Mouse (Mus musculus) cerebellum, postnatal 10 days (tissue): ENCODE measurements around the gene Mnt.

Experiments
- DNase-seq, 2 experiments: peaks; one replicate each; pipeline ENCODE4 v3.0.0; 2021; ENCODE audit warnings: mixed read lengths in 2 of 2

Gene Mnt

GRCm38 (mm10) chr11:74850998-74851661 lies 20.4 kb downstream of the Mnt start:
- no peak for DNase-seq

GRCm38 (mm10) chr11:74857756-74858155 lies 27.0 kb downstream of the Mnt start:
- DNase-seq: no peak

GRCm38 (mm10) chr11:74862129-74862528 lies 31.4 kb downstream of the Mnt start:
- no peak for DNase-seq

- DNase-seq: peak; percentile 76 to 77
Measured at GRCm38 (mm10) chr11:74863471-74863870, 32.8 kb downstream of the Mnt start.

- DNase-seq: no peak
Measured at GRCm38 (mm10) chr11:74864421-74864820, 33.7 kb downstream of the Mnt start.

GRCm38 (mm10) chr11:74865252-74865651 lies 34.5 kb downstream of the Mnt start:
- DNase-seq: peak in 1 of 2 experiments; percentile 45

- peak; percentile 96 to 98 for DNase-seq
Measured at GRCm38 (mm10) chr11:74866640-74867039, 35.9 kb downstream of the Mnt start.

- DNase-seq: peak; percentile 98
Measured at GRCm38 (mm10) chr11:74867181-74867580, 36.5 kb downstream of the Mnt start.

GRCm38 (mm10) chr11:74868046-74868760 lies 37.5 kb downstream of the Mnt start:
- DNase-seq: peak; percentile 78 to 85

GRCm38 (mm10) chr11:74869603-74870002 lies 38.9 kb downstream of the Mnt start:
- no peak for DNase-seq

GRCm38 (mm10) chr11:74870544-74870943 lies 39.8 kb downstream of the Mnt start:
- DNase-seq: no peak

- peak; percentile 48 to 57 for DNase-seq
Measured at GRCm38 (mm10) chr11:74870991-74871622, 40.4 kb downstream of the Mnt start.

GRCm38 (mm10) chr11:74874630-74875029 lies 43.9 kb downstream of the Mnt start:
- peak; percentile 61 to 72 for DNase-seq

GRCm38 (mm10) chr11:74876801-74877200 lies 46.1 kb downstream of the Mnt start:
- DNase-seq: peak; percentile 89 to 91

- DNase-seq: no peak
Measured at GRCm38 (mm10) chr11:74880999-74881398, 50.3 kb downstream of the Mnt start.

GRCm38 (mm10) chr11:74881979-74882378 lies 51.3 kb downstream of the Mnt start:
- DNase-seq: no peak

GRCm38 (mm10) chr11:74883098-74883497 lies 52.4 kb downstream of the Mnt start:
- peak; percentile 97 to 98 for DNase-seq

GRCm38 (mm10) chr11:74894619-74895018 lies 63.9 kb downstream of the Mnt start:
- DNase-seq: no peak
